Mouse (Mus musculus): Measurements from ENCODE around the gene Fads1. TPM values are rescaled to one million over a fixed set of nuclear protein-coding genes. Genes with fewer than 3 reads are reported as not detected.
"Not testable (repeated sequence)": the region's sequence is repeated elsewhere in the genome, so short reads cannot be mapped to it uniquely, and the experiment has no call there.

The Fads1 gene
- polyA plus RNA-seq (2015; fragmentation: Nextera tagmentation; extraction: Ambion mirVana) = 101 and 106 TPM in 2 replicates

DNA sequence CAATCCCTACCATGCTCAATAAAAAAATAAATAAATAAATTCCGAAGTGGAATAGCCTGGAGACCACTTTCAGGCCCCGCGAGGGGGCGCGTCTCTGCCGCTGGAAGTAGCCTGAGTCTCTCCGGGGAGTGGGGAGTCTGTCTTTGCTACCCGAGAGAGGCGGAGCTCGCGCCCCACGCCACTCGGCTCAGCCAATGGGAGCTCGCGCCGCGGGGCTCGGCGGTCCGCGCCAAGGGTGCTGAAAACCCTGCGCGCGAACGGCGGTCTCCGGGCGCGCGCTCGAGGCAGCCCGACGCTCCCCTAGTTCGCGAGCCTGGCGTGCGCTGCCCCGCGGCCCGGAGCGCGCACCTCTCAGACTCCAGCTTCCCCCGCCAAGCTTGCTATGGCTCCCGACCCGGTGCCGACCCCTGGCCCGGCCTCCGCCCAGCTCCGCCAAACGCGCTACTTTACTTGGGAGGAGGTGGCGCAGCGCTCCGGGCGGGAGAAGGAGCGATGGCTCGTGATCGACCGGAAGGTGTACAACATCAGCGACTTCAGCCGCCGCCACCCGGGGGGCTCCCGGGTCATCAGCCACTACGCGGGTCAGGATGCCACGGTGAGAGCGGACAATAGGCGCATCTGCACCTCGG, at the start of gene Fads1:
Gene Fads1, plus strand, starts transcription at position 219 of the 629 bp plus-strand sequence.
- Histone ChIP-seq H3K4me3 (peak within 1 kb of the TSS; percentile 98), H3K36me3 (peaks cover 27% of the 10 kb centered on the region), H3K4me2 (peak within 1 kb of the TSS; percentile 84), H3K9ac (peak within 1 kb of the TSS; percentile 88), H3K4me1 (peaks cover 19% of the 10 kb centered on the region), H3K27ac (peak within 1 kb of the TSS; percentile 89), H3K27me3 (no peaks in the 10 kb centered on the region), H3K9me3 (no peaks in the 10 kb centered on the region)
- peak; percentile 96 for ATAC-seq (ENCODE audit: borderline replicate concordance, extremely low read depth, low FRiP score, low TSS enrichment)
- under 1% methylated on average over 60 of the region's 70 CpGs for WGBS

DNA sequence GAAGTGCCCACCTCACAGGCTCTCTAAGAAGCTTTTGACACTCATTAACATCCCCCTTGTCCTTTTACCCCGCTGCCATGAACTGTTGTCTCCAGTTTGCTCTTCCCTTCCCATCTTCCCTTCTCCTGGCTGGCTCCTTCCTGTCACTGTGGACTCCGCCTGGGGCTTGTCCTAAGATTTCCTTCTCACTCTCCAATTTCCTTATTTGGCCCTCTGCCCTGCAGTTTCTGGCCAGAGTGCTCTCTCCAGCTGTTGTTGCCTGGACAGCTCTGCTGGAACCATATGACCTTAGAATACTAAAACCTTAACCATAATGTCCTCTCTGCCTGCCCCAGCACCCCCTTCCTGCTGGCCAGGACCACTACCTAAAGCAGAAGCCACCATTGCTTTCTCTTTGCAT, 48.0 kb upstream of the Fads1 start:
- Histone ChIP-seq H3K4me3 (no peak overlapping the region), H3K4me1 (peaks cover 16% of the 10 kb centered on the region; the same call in 1 of the 2 replicates), H3K27ac (peak overlapping the region; percentile 77), H3K9ac (no peak overlapping the region), H3K27me3 (no peaks in the 10 kb centered on the region), H3K36me3 (no peaks in the 10 kb centered on the region), H3K9me3 (no peaks in the 10 kb centered on the region), H3K4me2 (no peak overlapping the region; the same call in 1 of the 2 replicates)
- ATAC-seq (ENCODE audit: borderline replicate concordance, extremely low read depth, low FRiP score, low TSS enrichment) = peak; percentile 93
- WGBS = 22% methylated on average over 2 of the region's 2 CpGs

DNA sequence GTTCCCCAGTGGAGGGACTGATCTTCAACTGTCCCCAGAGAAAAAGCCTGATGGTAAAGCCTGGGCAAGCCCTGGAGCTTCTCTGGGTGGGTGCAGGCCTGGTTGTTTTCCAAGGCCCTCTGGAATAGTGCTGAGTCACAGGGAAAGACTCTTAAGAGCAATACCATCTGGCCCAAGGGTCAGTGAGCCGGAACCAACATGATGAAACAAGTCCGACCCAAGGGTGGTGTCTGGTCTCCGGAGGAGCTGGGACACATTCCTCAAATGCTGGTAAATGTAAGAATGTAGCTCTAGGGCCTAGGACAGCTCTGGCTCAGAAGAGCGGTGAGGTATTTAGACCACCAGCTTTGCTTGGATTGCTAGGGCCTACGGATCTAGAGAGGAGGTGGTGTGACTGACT, 45.3 kb upstream of the Fads1 start:
- 69% methylated on average over 5 of the region's 5 CpGs for WGBS
- peaks cover 16% of the 10 kb centered on the region; the same call in 1 of the 2 replicates for H3K4me1 ChIP-seq
- no peak for ATAC-seq (ENCODE audit: borderline replicate concordance, extremely low read depth, low FRiP score, low TSS enrichment)
- no peaks in the 10 kb centered on the region for H3K27me3 ChIP-seq
- H3K27ac ChIP-seq = no peak overlapping the region
- H3K36me3 ChIP-seq = no peaks in the 10 kb centered on the region
- no peak overlapping the region for H3K4me2 ChIP-seq
- no peak overlapping the region for H3K9ac ChIP-seq
- H3K4me3 ChIP-seq = no peak overlapping the region
- no peaks in the 10 kb centered on the region for H3K9me3 ChIP-seq

DNA sequence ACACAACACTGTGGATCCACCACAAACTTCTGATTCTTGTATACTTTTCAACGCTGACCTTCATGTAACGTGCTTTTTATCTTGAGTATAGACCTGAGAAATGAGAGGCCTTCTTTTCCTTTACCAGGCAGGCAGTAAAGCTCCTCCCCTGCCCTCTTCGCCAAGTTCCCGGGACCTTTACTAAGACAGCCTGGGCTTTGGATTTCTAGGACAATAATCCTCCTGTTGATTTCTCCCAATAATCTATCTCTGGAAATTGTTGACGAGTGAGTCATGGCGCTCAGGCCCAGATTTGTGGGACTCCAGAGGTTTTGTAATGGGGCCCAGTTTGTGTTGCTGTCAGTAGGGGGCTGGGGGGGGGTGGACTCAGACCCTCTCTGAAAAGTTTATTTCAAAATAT, 43.0 kb upstream of the Fads1 start:
- Histone ChIP-seq H3K9me3 (no peaks in the 10 kb centered on the region), H3K4me2 (no peak overlapping the region), H3K27me3 (no peaks in the 10 kb centered on the region), H3K4me3 (no peak overlapping the region), H3K4me1 (peaks cover 9% of the 10 kb centered on the region; the same call in 1 of the 2 replicates), H3K36me3 (no peaks in the 10 kb centered on the region), H3K27ac (no peak overlapping the region), H3K9ac (no peak overlapping the region)
- ATAC-seq (ENCODE audit: borderline replicate concordance, extremely low read depth, low FRiP score, low TSS enrichment) = no peak
- 83% methylated on average over 6 of the region's 6 CpGs for WGBS

DNA sequence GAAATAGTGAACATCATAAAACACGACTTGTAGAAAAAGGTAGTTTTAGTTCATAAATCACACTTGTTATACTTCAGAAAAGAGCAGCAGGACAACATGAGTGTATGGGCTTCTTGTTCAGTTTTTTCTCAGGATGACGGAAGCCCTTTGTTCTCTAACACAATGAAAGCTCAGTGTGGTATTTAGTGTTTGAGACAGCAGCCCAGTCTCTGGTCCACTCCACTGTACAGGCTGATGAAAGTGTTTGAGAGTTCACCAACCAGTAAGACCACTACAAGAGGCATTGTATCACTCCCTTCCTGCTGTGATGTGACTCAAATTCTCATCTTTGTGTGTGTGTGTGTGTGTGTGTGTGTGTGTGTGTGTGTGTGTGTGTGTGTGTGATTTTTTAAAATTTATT, 39.0 kb upstream of the Fads1 start:
- 41% methylated on average over 2 of the region's 2 CpGs for WGBS
- Histone ChIP-seq H3K4me3 (no peak overlapping the region), H3K9ac (no peak overlapping the region), H3K27me3 (no peaks in the 10 kb centered on the region), H3K9me3 (no peaks in the 10 kb centered on the region), H3K4me1 (no peaks in the 10 kb centered on the region), H3K27ac (no peak overlapping the region), H3K4me2 (no peak overlapping the region), H3K36me3 (no peaks in the 10 kb centered on the region)
- no peak for ATAC-seq (ENCODE audit: borderline replicate concordance, extremely low read depth, low FRiP score, low TSS enrichment)

DNA sequence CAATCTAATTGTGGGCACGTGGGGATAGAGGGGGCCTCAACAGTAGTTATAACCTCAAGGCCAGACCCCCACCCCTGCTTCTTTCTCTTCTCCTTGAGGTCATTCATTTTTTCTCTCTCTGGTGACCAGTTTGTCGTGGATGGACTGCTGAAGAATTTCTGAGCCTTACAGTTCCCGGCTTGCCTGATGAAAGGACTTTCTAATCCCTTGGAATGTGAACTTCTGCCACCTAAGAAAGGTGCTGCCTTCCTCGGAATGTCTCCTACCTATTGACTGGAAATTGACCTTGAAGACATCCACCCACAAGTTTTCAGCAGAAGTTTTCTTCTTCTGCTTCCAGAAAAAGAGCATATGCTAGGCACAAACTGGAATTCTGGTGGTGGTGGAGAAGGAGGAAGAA, 38.2 kb upstream of the Fads1 start:
- no peak for ATAC-seq (ENCODE audit: borderline replicate concordance, extremely low read depth, low FRiP score, low TSS enrichment)
- Histone ChIP-seq H3K4me3 (no peak overlapping the region), H3K27me3 (no peaks in the 10 kb centered on the region), H3K4me2 (no peak overlapping the region), H3K9me3 (no peaks in the 10 kb centered on the region), H3K36me3 (no peaks in the 10 kb centered on the region), H3K9ac (no peak overlapping the region), H3K27ac (no peak overlapping the region), H3K4me1 (no peaks in the 10 kb centered on the region)
- WGBS = 32% methylated on average over 4 of the region's 4 CpGs

DNA sequence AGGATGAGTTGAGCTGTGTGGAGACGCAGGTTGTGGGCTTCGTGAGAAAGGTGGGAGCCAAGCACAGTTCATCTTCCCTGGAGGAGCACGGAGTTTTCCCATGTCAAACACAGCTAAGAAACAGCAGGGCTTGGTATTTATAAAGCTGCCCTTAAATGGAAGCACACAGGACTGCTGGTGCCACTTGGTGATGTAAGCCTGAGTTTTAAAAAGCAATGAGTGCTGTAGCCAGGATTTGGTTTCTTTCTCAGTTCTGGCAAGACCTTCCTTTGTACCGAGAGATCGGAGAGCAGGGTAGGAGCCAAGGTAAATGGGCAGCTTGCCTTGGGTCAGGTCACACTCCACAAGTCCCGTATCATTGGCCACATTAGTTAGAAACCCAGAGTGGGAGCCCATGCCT, 34.1 kb upstream of the Fads1 start:
- Histone ChIP-seq H3K4me2 (no peak overlapping the region), H3K27ac (no peak overlapping the region), H3K4me1 (no peaks in the 10 kb centered on the region), H3K36me3 (no peaks in the 10 kb centered on the region), H3K9me3 (no peaks in the 10 kb centered on the region), H3K4me3 (no peak overlapping the region), H3K9ac (no peak overlapping the region), H3K27me3 (no peaks in the 10 kb centered on the region)
- 70% methylated on average over 6 of the region's 6 CpGs for WGBS
- no peak for ATAC-seq (ENCODE audit: borderline replicate concordance, extremely low read depth, low FRiP score, low TSS enrichment)

DNA sequence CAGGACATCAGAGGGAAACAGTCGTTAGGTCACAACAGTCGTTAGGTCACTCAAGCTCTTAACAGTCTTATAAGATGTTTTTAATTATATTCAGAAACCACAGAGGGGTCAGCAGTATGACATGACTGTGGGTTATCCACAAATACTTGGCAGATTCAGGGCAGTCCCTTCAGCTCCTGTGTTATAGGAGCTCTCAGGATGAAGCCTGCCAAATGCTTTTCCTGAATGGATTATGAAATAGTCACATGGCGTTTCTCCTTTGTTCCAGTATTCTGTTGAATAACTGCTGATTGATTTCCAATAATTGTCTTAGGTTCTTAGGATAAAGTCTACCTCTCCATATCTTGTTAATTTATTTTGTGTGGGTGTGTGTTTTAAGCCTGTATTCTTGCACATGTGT, 33.5 kb upstream of the Fads1 start:
- Histone ChIP-seq H3K4me3 (no peak overlapping the region), H3K4me1 (no peaks in the 10 kb centered on the region), H3K27me3 (no peaks in the 10 kb centered on the region), H3K9ac (no peak overlapping the region), H3K27ac (no peak overlapping the region), H3K4me2 (no peak overlapping the region), H3K36me3 (no peaks in the 10 kb centered on the region), H3K9me3 (no peaks in the 10 kb centered on the region)
- WGBS = 53% methylated on average over 3 of the region's 3 CpGs
- no peak for ATAC-seq (ENCODE audit: borderline replicate concordance, extremely low read depth, low FRiP score, low TSS enrichment)

DNA sequence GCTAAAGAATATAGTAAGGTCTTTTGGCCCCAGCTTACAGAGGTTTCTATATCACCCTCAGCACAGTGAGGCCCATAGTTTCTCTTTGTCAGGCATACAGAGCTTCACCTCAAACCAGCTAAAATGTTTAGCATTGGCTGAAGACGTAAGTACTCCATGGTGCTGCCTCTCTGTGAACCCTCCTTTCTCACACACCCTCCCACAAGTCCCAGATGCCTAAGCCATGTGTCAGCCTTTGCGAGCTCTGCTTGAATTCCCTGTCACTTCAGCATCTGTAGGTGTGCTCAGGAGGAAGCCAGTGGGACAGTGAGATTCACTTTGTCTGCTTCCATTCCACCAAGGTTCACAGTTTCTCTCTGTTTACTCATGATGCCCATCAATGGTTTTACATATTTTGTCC, 25.0 kb upstream of the Fads1 start:
- H3K27me3 ChIP-seq = no peaks in the 10 kb centered on the region
- H3K36me3 ChIP-seq = no peaks in the 10 kb centered on the region
- H3K9me3 ChIP-seq = no peaks in the 10 kb centered on the region
- H3K4me3 ChIP-seq = no peak overlapping the region
- no peak overlapping the region for H3K27ac ChIP-seq
- no peak overlapping the region for H3K9ac ChIP-seq
- WGBS = 51% methylated on average over 2 of the region's 2 CpGs
- H3K4me2 ChIP-seq = no peak overlapping the region
- no peak for ATAC-seq (ENCODE audit: borderline replicate concordance, extremely low read depth, low FRiP score, low TSS enrichment)
- H3K4me1 ChIP-seq = no peaks in the 10 kb centered on the region

DNA sequence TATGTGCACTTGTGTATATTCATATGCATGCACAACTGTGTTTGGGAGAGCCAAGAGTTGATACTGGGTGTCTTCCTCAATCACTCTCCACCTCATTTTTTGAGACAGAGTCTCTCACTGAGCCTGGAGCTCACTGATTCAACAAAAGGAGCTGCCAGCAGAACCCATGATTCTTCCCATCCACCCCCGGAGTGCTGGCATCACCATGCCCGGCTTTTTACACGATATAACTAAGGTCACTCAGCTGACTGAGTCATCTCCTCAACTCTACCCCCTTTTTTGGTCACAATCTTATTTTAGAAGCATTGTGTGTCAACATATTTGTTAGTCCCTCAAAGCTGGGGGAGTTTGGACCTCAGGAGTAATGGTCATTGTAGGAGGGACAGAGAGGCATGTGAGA, 18.8 kb upstream of the Fads1 start:
- H3K9me3 ChIP-seq = no peaks in the 10 kb centered on the region
- no peak for ATAC-seq (ENCODE audit: borderline replicate concordance, extremely low read depth, low FRiP score, low TSS enrichment)
- H3K4me2 ChIP-seq = no peak overlapping the region
- H3K4me1 ChIP-seq = no peaks in the 10 kb centered on the region
- H3K9ac ChIP-seq = no peak overlapping the region
- no peak overlapping the region for H3K4me3 ChIP-seq
- no peak overlapping the region for H3K27ac ChIP-seq
- 78% methylated on average over 3 of the region's 3 CpGs for WGBS
- no peaks in the 10 kb centered on the region for H3K36me3 ChIP-seq
- H3K27me3 ChIP-seq = no peaks in the 10 kb centered on the region

DNA sequence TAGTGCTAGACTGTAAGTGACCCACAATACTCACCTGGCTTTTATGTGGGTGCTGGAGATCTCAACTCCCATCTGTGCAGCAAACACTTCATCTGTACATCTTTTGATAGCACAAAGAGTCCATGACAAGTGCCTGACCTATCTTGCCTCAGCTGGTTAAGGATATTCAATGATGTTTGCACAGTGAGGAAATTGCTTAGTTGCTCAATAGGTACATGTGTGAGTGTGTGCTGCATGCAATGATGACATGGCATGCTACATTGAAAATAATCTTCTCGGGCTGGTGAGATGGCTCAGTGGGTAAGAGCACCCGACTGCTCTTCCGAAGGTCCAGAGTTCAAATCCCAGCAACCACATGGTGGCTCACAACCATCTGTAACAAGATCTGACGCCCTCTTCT, 16.8 kb upstream of the Fads1 start:
- H3K27me3 ChIP-seq; H3K4me2 ChIP-seq; H3K9ac ChIP-seq; H3K9me3 ChIP-seq; ATAC-seq (ENCODE audit: borderline replicate concordance, extremely low read depth, low FRiP score, low TSS enrichment); H3K4me1 ChIP-seq; H3K36me3 ChIP-seq; H3K27ac ChIP-seq; H3K4me3 ChIP-seq: not testable (repeated sequence)
- 75% methylated on average over 4 of the region's 4 CpGs for whole genome bisulfite sequencing

DNA sequence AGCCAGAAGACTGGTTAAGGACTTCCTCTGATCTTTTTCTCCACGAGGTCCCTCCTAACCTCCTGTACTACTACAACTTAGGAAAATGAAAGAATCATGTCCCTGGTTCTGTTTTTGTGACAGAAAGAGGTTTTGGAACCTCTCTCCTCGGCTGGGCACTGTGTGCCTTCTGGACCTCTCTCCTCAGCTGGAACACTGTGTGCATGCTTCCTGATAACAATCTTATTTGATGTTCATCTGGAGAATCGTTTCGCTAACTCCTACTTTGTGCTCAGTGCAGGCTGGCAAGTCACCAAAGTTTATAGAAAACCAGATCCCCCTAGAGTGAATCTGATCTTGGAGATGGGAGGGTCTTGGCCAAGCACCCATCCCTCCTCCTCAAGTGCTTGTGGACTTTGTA, 15.6 kb upstream of the Fads1 start:
- H3K9ac ChIP-seq = no peak overlapping the region
- H3K4me3 ChIP-seq = no peak overlapping the region
- H3K36me3 ChIP-seq = no peaks in the 10 kb centered on the region
- no peaks in the 10 kb centered on the region for H3K9me3 ChIP-seq
- no peak overlapping the region for H3K4me2 ChIP-seq
- H3K27me3 ChIP-seq = no peaks in the 10 kb centered on the region
- H3K27ac ChIP-seq = no peak overlapping the region
- WGBS = 56% methylated on average over 4 of the region's 4 CpGs
- no peaks in the 10 kb centered on the region for H3K4me1 ChIP-seq
- ATAC-seq (ENCODE audit: borderline replicate concordance, extremely low read depth, low FRiP score, low TSS enrichment) = no peak

DNA sequence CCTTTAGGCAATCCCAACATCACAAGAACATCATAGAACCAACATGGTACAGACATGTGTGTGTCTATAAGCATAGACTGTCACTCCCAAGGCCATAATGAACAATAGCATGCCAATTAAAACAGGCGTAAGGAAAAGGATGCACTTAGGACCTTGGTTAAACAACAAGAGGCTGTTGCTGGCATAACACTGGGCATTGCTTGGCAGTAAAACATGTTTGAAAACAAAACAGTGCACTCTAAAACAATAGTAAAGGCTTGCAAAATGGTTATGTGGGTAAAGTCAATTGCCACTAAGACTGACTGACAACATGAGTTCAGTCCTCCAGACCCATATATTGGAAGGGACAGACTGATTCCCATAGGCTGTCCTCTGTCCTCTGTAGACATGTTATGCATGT, 14.7 kb upstream of the Fads1 start:
- Histone ChIP-seq H3K4me2 (no peak overlapping the region), H3K9me3 (no peaks in the 10 kb centered on the region), H3K36me3 (no peaks in the 10 kb centered on the region), H3K9ac (no peak overlapping the region), H3K4me1 (peaks cover 4% of the 10 kb centered on the region; the same call in 1 of the 2 replicates), H3K4me3 (no peak overlapping the region), H3K27ac (no peak overlapping the region), H3K27me3 (no peaks in the 10 kb centered on the region)
- no peak for ATAC-seq (ENCODE audit: borderline replicate concordance, extremely low read depth, low FRiP score, low TSS enrichment)
- 82% methylated on average over 1 of the region's 1 CpGs for WGBS
